Mouse (Mus musculus) heart, adult 2 months (tissue): ENCODE results near the gene Gpatch1. TPM values are rescaled to one million over a fixed set of nuclear protein-coding genes. Genes with fewer than 3 reads are reported as not detected.

Experiments used
- DNase-seq, 2 experiments: peaks; one replicate each; pipeline ENCODE4 v3.0.0; 2021
- H3K27ac ChIP-seq: fragments of 200-600 bp; 2 replicates; pipeline ENCODE4 v1.8.1; 2022
- H3K27me3 ChIP-seq: fragments of 200-500 bp; 2 replicates; pipeline ENCODE4 v1.6.1; 2012; ENCODE audit warnings: mild to moderate bottlenecking, low read length, inconsistent platforms, mixed read lengths; ENCODE audit not compliant: control insufficient read depth, insufficient read depth
- H3K36me3 ChIP-seq: fragments of 200-500 bp; 2 replicates; pipeline ENCODE4 v1.6.1; 2012; ENCODE audit warnings: low read length, inconsistent platforms; ENCODE audit not compliant: control insufficient read depth, insufficient read depth
- H3K4me1 ChIP-seq: fragments of 200-500 bp; 2 replicates; pipeline ENCODE4 v1.6.1; 2011; ENCODE audit warnings: low read length; ENCODE audit not compliant: control insufficient read depth, insufficient read depth
- H3K4me3 ChIP-seq: fragments of 200-600 bp; 2 replicates; pipeline ENCODE4 v1.8.1; 2022
- H3K79me2 ChIP-seq: fragments of 200-500 bp; replicated peaks from 2 replicates; pipeline ENCODE4 v1.6.1; 2012; ENCODE audit warnings: mild to moderate bottlenecking, inconsistent platforms, low read length, moderate library complexity, mixed read lengths; ENCODE audit not compliant: control insufficient read depth, insufficient read depth
- H3K9ac ChIP-seq: fragments of 200-500 bp; 2 replicates; pipeline ENCODE4 v1.6.1; 2012; ENCODE audit warnings: low read depth, mild to moderate bottlenecking, control low read depth, inconsistent platforms, low read length, mixed read lengths
- CTCF ChIP-seq: fragments of 200-600 bp; IDR thresholded peaks from 2 replicates; pipeline ENCODE4 v1.8.1; 2022; ENCODE audit warnings: antibody characterized with exemption, mild to moderate bottlenecking, moderate library complexity
- EP300 ChIP-seq: fragments of 200-500 bp; IDR thresholded peaks from 2 replicates; pipeline ENCODE4 v1.6.1; 2011; ENCODE audit warnings: low read depth, low read length, control low read depth; ENCODE audit not compliant: insufficient read depth
- POLR2A ChIP-seq: fragments of 200-500 bp; IDR thresholded peaks from 2 replicates; pipeline ENCODE4 v1.6.1; 2011; ENCODE audit warnings: mild to moderate bottlenecking, low read depth, low read length, control low read depth; ENCODE audit not compliant: insufficient read depth
- WGBS: fragments of 180-500 bp; shearing (Covaris S2); methylation state at CpG from one replicate; pipeline ENCODE4 v1.1.7; 2018; 5-methylcytosine and 5-hydroxymethylcytosine counted together
- intact Hi-C: fragments of 180-260 bp; cut with DNase I; formaldehyde crosslinking; loops from one replicate; pipeline ENCODE4 v1.15.1; 2025
- polyA plus RNA-seq: library from polyadenylated mRNA; depleted of rRNA; stranded (reverse); fragments of >200 nt; gene quantifications from 2 replicates; pipeline ENCODE4 v1.2.3, GENCODE M21; 2012; rRNA removed
- total RNA-seq, 2 experiments: library from RNA; stranded (reverse); gene quantifications; 2 replicates each; pipeline ENCODE4 v1.2.3; 2021

Gpatch1 gene
- total and polyA plus RNA-seq, 3 experiments, result 3.9 to 12.5 (median 11.6) TPM

DNA sequence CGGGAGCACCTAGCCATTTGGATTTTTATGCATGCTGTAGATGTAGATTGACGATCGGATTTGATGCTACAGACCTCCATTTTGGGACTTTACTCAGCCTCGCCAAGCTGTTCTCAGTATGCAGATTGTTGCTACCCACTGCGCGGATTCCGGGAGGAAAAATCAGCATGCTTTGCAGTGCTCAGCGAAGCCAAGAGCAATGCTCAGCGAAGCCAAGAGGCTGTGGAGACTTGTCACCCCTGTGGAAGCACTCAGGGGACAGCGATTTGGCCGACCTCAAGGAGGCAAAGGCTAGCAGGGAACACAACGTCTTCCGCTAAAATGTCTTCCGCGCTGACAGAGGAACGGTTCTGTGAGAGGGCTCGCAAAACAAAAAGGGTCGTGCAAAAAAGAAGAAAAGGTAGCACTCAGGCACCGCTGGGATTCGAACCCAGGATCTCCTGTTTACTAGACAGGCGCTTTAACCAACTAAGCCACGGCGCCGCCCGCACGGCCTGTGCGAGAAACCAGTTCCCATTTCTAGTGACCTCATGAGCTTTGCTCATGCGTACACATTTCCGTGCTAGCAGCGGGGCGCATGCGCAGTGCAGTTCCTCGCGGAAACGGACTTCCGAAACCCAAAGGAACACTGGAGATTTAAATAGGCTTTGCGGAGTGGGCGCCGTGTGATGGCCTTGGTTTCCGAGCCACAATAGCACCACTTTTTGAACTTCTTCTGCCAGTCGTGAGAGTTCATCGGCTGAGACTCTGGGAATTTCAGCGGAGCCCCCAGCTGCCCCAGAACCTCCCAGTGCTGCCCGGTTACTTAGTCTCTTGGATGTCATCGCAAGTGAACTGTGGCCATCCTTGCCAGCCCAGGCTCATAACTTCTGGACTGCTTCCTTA, 83.6 kb downstream of the Gpatch1 start:
- Histone ChIP-seq H3K27ac (peak overlapping the region; percentile 91), H3K4me1 (peaks cover 1% of the 10 kb centered on the region; the same call in 1 of the 2 replicates), H3K79me2 (no peaks in the 10 kb centered on the region; the same call in 1 of the 2 replicates), H3K36me3 (no peaks in the 10 kb centered on the region), H3K9ac (peak overlapping the region; percentile 63), H3K4me3 (peak overlapping the region; percentile 69), H3K27me3 (no peaks in the 10 kb centered on the region)
- peak; percentile 66; the same call in 1 of the 2 replicates for TF ChIP-seq EP300
- TF ChIP-seq POLR2A, result peak; percentile 77
- TF ChIP-seq CTCF, result no peak
- intact Hi-C loops, result loop anchor here (5.0 kb wide), 2 partner anchors 83 to 98 kb away; partner anchors contain the start of genes Gpatch1 and Rhpn2
- peak; percentile 96 to 97 for DNase-seq
- WGBS, result under 1% methylated on average over 45 of the region's 45 CpGs

DNA sequence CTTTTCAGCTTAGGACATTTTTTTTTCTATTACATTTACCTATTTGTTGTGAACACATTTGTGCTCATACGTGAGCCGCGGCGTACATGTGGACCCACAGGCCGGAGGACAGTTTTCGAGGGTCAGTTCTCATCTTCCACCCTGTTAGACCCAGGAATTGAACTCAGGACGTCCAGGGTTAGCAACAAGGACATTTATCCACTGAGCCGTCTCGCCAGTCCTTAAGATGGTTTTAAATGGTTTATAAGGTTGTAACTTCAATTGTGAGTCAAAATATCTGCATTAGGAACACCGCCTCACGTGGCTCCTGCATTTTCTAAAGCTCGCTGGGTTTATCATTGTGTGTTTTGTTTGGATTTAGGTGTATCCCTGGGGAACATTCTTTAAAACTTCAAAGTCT, 84.4 kb downstream of the Gpatch1 start:
- Histone ChIP-seq H3K27me3 (no peaks in the 10 kb centered on the region), H3K9ac (no peak overlapping the region), H3K4me1 (peaks cover 1% of the 10 kb centered on the region; the same call in 1 of the 2 replicates), H3K4me3 (peak overlapping the region; percentile 69), H3K27ac (peak overlapping the region; percentile 58; the same call in 1 of the 2 replicates), H3K79me2 (no peaks in the 10 kb centered on the region; the same call in 1 of the 2 replicates), H3K36me3 (no peaks in the 10 kb centered on the region)
- WGBS, result 63% methylated on average over 12 of the region's 12 CpGs
- intact Hi-C loops, result loop anchor here (5.0 kb wide), 2 partner anchors 83 to 98 kb away; partner anchors contain the start of genes Gpatch1 and Rhpn2
- no peak for DNase-seq
- TF ChIP-seq EP300 (no peak), CTCF (no peak), POLR2A (no peak)

DNA sequence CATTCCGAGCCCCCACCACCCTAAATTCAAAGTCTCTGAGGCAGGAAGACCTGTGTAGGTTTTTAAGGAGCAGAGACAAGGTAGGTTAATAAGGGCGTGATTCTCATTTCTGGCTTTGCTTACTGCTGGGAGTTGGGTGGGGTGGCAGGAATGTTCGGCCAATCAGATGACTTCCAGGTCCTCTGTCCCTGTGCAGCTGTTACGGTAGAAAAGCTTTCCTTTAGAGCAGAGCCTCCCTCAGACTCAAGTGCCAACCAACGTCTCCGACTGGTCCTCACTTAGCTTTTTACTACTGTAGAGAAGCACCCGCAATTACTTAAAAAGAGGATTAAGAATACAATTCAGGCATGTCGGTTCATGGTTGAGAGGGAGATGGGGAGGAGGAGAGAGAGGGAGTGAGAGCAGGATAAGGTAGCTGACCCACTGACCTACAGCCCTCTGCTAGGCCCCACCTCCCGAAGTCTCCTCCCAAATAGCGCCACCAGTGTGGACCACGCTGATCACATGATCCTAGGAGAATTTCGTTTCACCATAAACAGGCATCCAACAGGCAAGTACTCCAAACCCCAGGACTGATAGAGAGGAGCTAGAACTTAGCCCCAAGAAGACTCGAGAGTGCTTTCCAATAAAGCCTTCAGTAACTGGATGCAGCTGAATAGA, 85.3 kb downstream of the Gpatch1 start:
- no peak for DNase-seq
- H3K27me3 ChIP-seq, result no peaks in the 10 kb centered on the region
- H3K27ac ChIP-seq, result no peak overlapping the region
- H3K36me3 ChIP-seq, result no peaks in the 10 kb centered on the region
- H3K79me2 ChIP-seq, result no peaks in the 10 kb centered on the region; the same call in 1 of the 2 replicates
- TF ChIP-seq CTCF, result no peak
- TF ChIP-seq EP300, result no peak
- no peak for TF ChIP-seq POLR2A
- peaks cover 1% of the 10 kb centered on the region; the same call in 1 of the 2 replicates for H3K4me1 ChIP-seq
- intact Hi-C loops, result loop anchor here (5.0 kb wide), 2 partner anchors 84 to 99 kb away; partner anchors contain the start of genes Gpatch1 and Rhpn2
- H3K4me3 ChIP-seq, result no peak overlapping the region
- 63% methylated on average over 13 of the region's 13 CpGs for WGBS
- H3K9ac ChIP-seq, result no peak overlapping the region

DNA sequence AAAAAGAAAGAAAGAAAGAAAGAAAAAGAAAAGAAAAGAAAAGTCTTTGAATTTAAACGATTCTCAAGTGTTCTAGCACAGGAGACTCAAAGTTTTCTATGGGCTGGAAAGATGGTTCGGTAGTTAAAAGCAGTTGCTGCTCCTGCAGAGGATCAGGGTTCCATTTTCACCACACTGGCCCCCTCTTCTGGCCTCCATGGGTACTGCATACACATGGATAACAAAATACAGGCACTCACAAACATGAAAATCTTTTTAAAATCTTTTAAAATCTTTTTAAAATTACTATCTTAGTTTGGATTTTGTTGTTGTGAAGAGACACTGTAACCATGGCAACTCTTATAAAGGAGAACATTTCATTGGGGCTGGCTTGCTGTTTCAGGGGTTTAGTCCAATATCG, 87.9 kb downstream of the Gpatch1 start:
- H3K27ac ChIP-seq, result no peak overlapping the region
- no peak overlapping the region for H3K4me3 ChIP-seq
- no peak overlapping the region for H3K9ac ChIP-seq
- WGBS, result 75% methylated on average over 3 of the region's 3 CpGs
- H3K27me3 ChIP-seq, result no peaks in the 10 kb centered on the region
- intact Hi-C loops, result loop anchor here (5.0 kb wide), 2 partner anchors 87 to 102 kb away; partner anchors contain the start of genes Gpatch1 and Rhpn2
- H3K36me3 ChIP-seq, result no peaks in the 10 kb centered on the region
- peaks cover under 1% of the 10 kb centered on the region; the same call in 1 of the 2 replicates for H3K4me1 ChIP-seq
- no peaks in the 10 kb centered on the region for H3K79me2 ChIP-seq
- TF ChIP-seq CTCF (peak; percentile 28), EP300 (no peak)
- no peak for DNase-seq

Other genes starting within 250 kb of the Gpatch1 start
- gene Cebpa, start 199.1 kb downstream of the Gpatch1 start, total RNA-seq, result 1 to 10 TPM; 7.3 to 7.8 TPM
- 8.6 and 16.5 TPM in 2 replicates for gene Cebpa, start 199.1 kb downstream of the Gpatch1 start, polyA plus RNA-seq
- under 1 TPM; 0.60 to 0.77 TPM for gene Slc7a10, start 132.1 kb downstream of the Gpatch1 start, total RNA-seq
- gene Slc7a10, start 132.1 kb downstream of the Gpatch1 start, polyA plus RNA-seq, result 1.5 and 2.9 TPM in 2 replicates
- gene Lrp3, start 102.9 kb downstream of the Gpatch1 start, total RNA-seq, result 1 to 10 TPM; 6.7 to 7.4 TPM
- gene Lrp3, start 102.9 kb downstream of the Gpatch1 start, polyA plus RNA-seq, result 9.4 and 10.7 TPM in 2 replicates
- gene Rhpn2, start 15.7 kb upstream of the Gpatch1 start, total RNA-seq, result 1 to 10 TPM; 3.1 to 4.2 TPM
- gene Rhpn2, start 15.7 kb upstream of the Gpatch1 start, polyA plus RNA-seq, result 3.0 and 4.3 TPM in 2 replicates
- 1 to 10 TPM; 1.9 to 2.3 TPM for gene Faap24, start 78.4 kb upstream of the Gpatch1 start, total RNA-seq
- 1.2 and 1.4 TPM in 2 replicates for gene Faap24, start 78.4 kb upstream of the Gpatch1 start, polyA plus RNA-seq
- 10 to 100 TPM; 12.6 to 13.9 TPM for gene Cep89, start 78.6 kb upstream of the Gpatch1 start, total RNA-seq
- gene Cep89, start 78.6 kb upstream of the Gpatch1 start, polyA plus RNA-seq, result 17.4 and 21.3 TPM in 2 replicates
- gene Slc7a9, start 130.4 kb upstream of the Gpatch1 start, total RNA-seq, result not detected
- gene Slc7a9, start 130.4 kb upstream of the Gpatch1 start, polyA plus RNA-seq, result not detected in 2 replicates
- gene Tdrd12, start 219.3 kb upstream of the Gpatch1 start, total RNA-seq, result under 1 TPM in 1 of 2 experiments, not detected in 1; 0.27 TPM
- not detected in 2 replicates for gene Tdrd12, start 219.3 kb upstream of the Gpatch1 start, polyA plus RNA-seq
- gene Nudt19, start 237.9 kb upstream of the Gpatch1 start, total RNA-seq, result 10 to 100 TPM; 63.9 to 73.5 TPM
- gene Nudt19, start 237.9 kb upstream of the Gpatch1 start, polyA plus RNA-seq, result 44.1 and 59.6 TPM in 2 replicates